8 mouse cellular contexts compared by ENCODE assay signal in the genomic region with DNA sequence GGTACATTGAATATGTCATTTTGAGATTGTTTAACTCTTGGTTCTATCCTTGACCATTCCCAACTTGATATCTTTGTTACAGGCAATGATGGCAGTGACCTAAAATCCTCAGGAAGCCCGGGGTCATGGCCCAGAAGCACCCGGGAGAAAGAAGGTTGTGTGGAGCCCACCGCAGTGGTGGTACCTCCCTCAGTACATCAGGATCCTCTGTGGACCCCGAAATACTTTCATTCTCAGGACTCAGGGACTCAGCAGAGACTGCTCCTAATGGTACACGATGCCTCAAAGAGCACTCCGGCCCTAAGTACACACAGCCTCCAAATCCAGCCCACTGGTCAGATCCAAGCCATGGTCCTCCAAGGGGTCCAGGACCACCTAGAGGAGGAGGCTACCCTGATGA. TPM values are rescaled to one million over a fixed set of nuclear protein-coding genes. Genes with fewer than 3 reads are reported as not detected.
DNase-seq lines count a peak whose midpoint lies in the region; ATAC-seq and TF ChIP-seq lines count a peak whose summit lies in the region.

No protein-coding gene starts in this region.

- H3K79me2 ChIP-seq in MEL (ENCODE audit: control insufficient read depth, insufficient read depth, low read length, poor library complexity): peaks cover 27% of the 10 kb centered on the region

- peak overlapping the region; percentile 92 for H3K9ac ChIP-seq in heart, embryonic 13.5 days
- peak overlapping the region; percentile 78 for H3K9ac ChIP-seq in MEL (ENCODE audit: control insufficient read depth, low read depth, low read length, poor library complexity, severe bottlenecking)
- peak overlapping the region; percentile 66; the same call in 1 of the 2 replicates for H3K9ac ChIP-seq in heart, postnatal 0 days (replicated peaks; ENCODE audit: low read depth, low read length)
- H3K9ac ChIP-seq in midbrain, embryonic 12.5 days (replicated peaks): peak overlapping the region; percentile 60

- TF ChIP-seq EP300 in MEL (IDR thresholded peaks at IDR 0.05; ENCODE audit: low read depth in 1 of 2, low read length in 2 of 2): no peak
- TF ChIP-seq EP300 in heart, postnatal 0 days (IDR thresholded peaks at IDR 0.05; ENCODE audit: low read depth): no peak

- no peaks in the 10 kb centered on the region for H3K9me3 ChIP-seq in heart, embryonic 13.5 days
- H3K9me3 ChIP-seq in MEL (replicated peaks; ENCODE audit: insufficient read depth, low read length): no peaks in the 10 kb centered on the region
- no peaks in the 10 kb centered on the region for H3K9me3 ChIP-seq in heart, postnatal 0 days (replicated peaks; ENCODE audit: control insufficient read depth, low read length)
- H3K9me3 ChIP-seq in midbrain, embryonic 12.5 days: no peaks in the 10 kb centered on the region

- H3K36me3 ChIP-seq in heart, embryonic 13.5 days: peaks cover 54% of the 10 kb centered on the region
- peaks cover 0 to 8% of the 10 kb centered on the region in 2 experiments; a peak in 2 of 4 replicates for H3K36me3 ChIP-seq in MEL (ENCODE audit: control insufficient read depth in 1 of 2, insufficient read depth in 2 of 2, low read length in 2 of 2)
- peaks cover 15% of the 10 kb centered on the region for H3K36me3 ChIP-seq in heart, postnatal 0 days (replicated peaks; ENCODE audit: control insufficient read depth, insufficient read depth, low read length)
- H3K36me3 ChIP-seq in midbrain, embryonic 12.5 days: peaks cover 36% of the 10 kb centered on the region

- no peaks in the 10 kb centered on the region for H3K27me3 ChIP-seq in heart, embryonic 13.5 days (replicated peaks)
- H3K27me3 ChIP-seq in MEL (ENCODE audit: control insufficient read depth in 1 of 2, insufficient read depth in 2 of 2, low read length in 2 of 2): no peaks in the 10 kb centered on the region
- no peaks in the 10 kb centered on the region for H3K27me3 ChIP-seq in heart, postnatal 0 days (ENCODE audit: control insufficient read depth, insufficient read depth, low read length)
- no peaks in the 10 kb centered on the region for H3K27me3 ChIP-seq in midbrain, embryonic 12.5 days

- TF ChIP-seq CTCF in MEL (IDR thresholded peaks at IDR 0.05 in 2 of 3, conservative IDR thresholded peaks at IDR 0.05 in 1 of 3; ENCODE audit: control insufficient read depth in 1 of 3, insufficient read depth in 1 of 3, low read depth in 2 of 3, low read length in 3 of 3, poor library complexity in 1 of 3, severe bottlenecking in 1 of 3): no peak
- no peak for TF ChIP-seq CTCF in heart, postnatal 0 days (IDR thresholded peaks at IDR 0.05; ENCODE audit: low read depth)

- DNase-seq in heart, postnatal 25 days (ENCODE audit: low spot score): no peak
- no peak for DNase-seq in MEL (ENCODE audit: low read depth, low spot score)
- no peak for DNase-seq in heart, postnatal 0 days (ENCODE audit: low spot score)
- DNase-seq in ovary, postnatal 10 days (ENCODE audit: low spot score): no peak
- DNase-seq in kidney, postnatal 36 days: no peak
- DNase-seq in adrenal gland, postnatal 10 days: no peak

- H3K27ac ChIP-seq in heart, embryonic 13.5 days (replicated peaks): peak overlapping the region; percentile 97
- H3K27ac ChIP-seq in MEL (ENCODE audit: control insufficient read depth, low read depth, low read length): peak overlapping the region; percentile 49
- H3K27ac ChIP-seq in heart, postnatal 0 days (ENCODE audit: low read depth): peak overlapping the region; percentile 23; the same call in 1 of the 2 replicates
- peak overlapping the region; percentile 95 for H3K27ac ChIP-seq in midbrain, embryonic 12.5 days (replicated peaks)

- 48% methylated on average over 6 of the region's 6 CpGs for WGBS in heart, embryonic 13.5 days
- 42% methylated on average over 6 of the region's 6 CpGs for WGBS in heart, postnatal 0 days
- WGBS in midbrain, embryonic 12.5 days: 67% methylated on average over 6 of the region's 6 CpGs

- no peak for ATAC-seq in heart, embryonic 13.5 days (ENCODE audit: extremely low read depth, insufficient number of reproducible peaks, low FRiP score, low TSS enrichment)
- ATAC-seq in heart, postnatal 0 days (ENCODE audit: insufficient read depth, low read depth): no peak
- no peak for ATAC-seq in midbrain, embryonic 12.5 days (ENCODE audit: low FRiP score, low read depth)

- no peak for TF ChIP-seq POLR2A in MEL (IDR thresholded peaks at IDR 0.05; ENCODE audit: control insufficient read depth in 1 of 2, insufficient read depth in 1 of 2, low read depth in 1 of 2, low read length in 2 of 2, poor library complexity in 1 of 2)

- H3K4me2 ChIP-seq in heart, embryonic 13.5 days: peak overlapping the region; percentile 78
- peak overlapping the region; percentile 80 for H3K4me2 ChIP-seq in heart, postnatal 0 days (ENCODE audit: low read depth, low read length)
- H3K4me2 ChIP-seq in midbrain, embryonic 12.5 days (replicated peaks): peak overlapping the region; percentile 86

- intact Hi-C loops in heart, postnatal 25 days (cut with DNase I): loop anchor here (2.0 kb wide), 1 partner anchor 15 kb away; the partner anchor contains the start of gene Ormdl2

- peaks cover 55% of the 10 kb centered on the region for H3K4me1 ChIP-seq in heart, embryonic 13.5 days
- peaks cover 5 to 12% of the 10 kb centered on the region in 2 experiments; a peak in 3 of 4 replicates for H3K4me1 ChIP-seq in MEL (ENCODE audit: control insufficient read depth in 1 of 2, insufficient read depth in 2 of 2, low read length in 2 of 2)
- peaks cover 39% of the 10 kb centered on the region for H3K4me1 ChIP-seq in heart, postnatal 0 days (ENCODE audit: control insufficient read depth, insufficient read depth)
- H3K4me1 ChIP-seq in midbrain, embryonic 12.5 days: peaks cover 60% of the 10 kb centered on the region

- H3K4me3 ChIP-seq in heart, embryonic 13.5 days: peak overlapping the region; percentile 77
- peak overlapping the region; percentile 69 to 86 for H3K4me3 ChIP-seq in MEL (ENCODE audit: control insufficient read depth in 1 of 2, insufficient read depth in 1 of 2, low read depth in 2 of 2, low read length in 2 of 2)
- H3K4me3 ChIP-seq in heart, postnatal 0 days (ENCODE audit: low read depth, low read length): peak overlapping the region; percentile 73
- H3K4me3 ChIP-seq in midbrain, embryonic 12.5 days: peak overlapping the region; percentile 73

- TF ChIP-seq RAD21 in MEL (IDR thresholded peaks at IDR 0.05; ENCODE audit: low read depth, low read length): no peak

RNA-seq across cellular contexts. Expression of gene Tmem198b, which starts 1.9 kb away (rescaled TPM):
- 18.7 and 19.0 TPM in 2 replicates for polyA plus RNA-seq in heart, embryonic 13.5 days (2015; fragmentation: Nextera tagmentation; extraction: Ambion mirVana)
- total RNA-seq in heart, postnatal 25 days (2021): 1 to 10 TPM; 5.8 to 6.4 TPM
- 2.2 and 3.1 TPM in 2 replicates for total RNA-seq in MEL (2012; rRNA removed)
- polyA plus RNA-seq in MEL (2012; ENCODE audit: insufficient read depth in 1 of 2, insufficient read length in 2 of 2, low read depth in 1 of 2, low replicate concordance in 2 of 2, missing spikeins in 1 of 2): 1 to 10 TPM in 1 of 2 experiments, not detected in 1; 8.6 TPM
- 17.9 and 24.4 TPM in 2 replicates for total RNA-seq in heart, postnatal 0 days (2014; rRNA removed; ENCODE audit: low replicate concordance)
- polyA plus RNA-seq in heart, postnatal 0 days (2015; fragmentation: Nextera tagmentation; extraction: Ambion mirVana): 11.1 and 11.6 TPM in 2 replicates
- 21.4 and 24.0 TPM in 2 replicates for polyA plus RNA-seq in midbrain, embryonic 12.5 days (2016; fragmentation: Nextera tagmentation; extraction: Ambion mirVana)
- 10 to 100 TPM; 11.0 to 14.1 TPM for total RNA-seq in adrenal gland, postnatal 10 days (2021)

RNA-seq across cellular contexts. Expression of gene Dnajc14, which starts 2.2 kb away (rescaled TPM):
- 35.3 and 38.8 TPM in 2 replicates for polyA plus RNA-seq in heart, embryonic 13.5 days (2015; fragmentation: Nextera tagmentation; extraction: Ambion mirVana)
- total RNA-seq in heart, postnatal 25 days (2021): 10 to 100 TPM; 31.8 to 38.2 TPM
- total RNA-seq in MEL (2012; rRNA removed): 22.2 and 27.7 TPM in 2 replicates
- polyA plus RNA-seq in MEL (2012; ENCODE audit: insufficient read depth in 1 of 2, insufficient read length in 2 of 2, low read depth in 1 of 2, low replicate concordance in 2 of 2, missing spikeins in 1 of 2): 10 to 100 TPM in 1 of 2 experiments, not detected in 1; 36.7 TPM
- total RNA-seq in heart, postnatal 0 days (2014; rRNA removed; ENCODE audit: low replicate concordance): 28.6 and 29.7 TPM in 2 replicates
- polyA plus RNA-seq in heart, postnatal 0 days (2015; fragmentation: Nextera tagmentation; extraction: Ambion mirVana): 27.6 and 29.8 TPM in 2 replicates
- 57.9 and 59.8 TPM in 2 replicates for polyA plus RNA-seq in midbrain, embryonic 12.5 days (2016; fragmentation: Nextera tagmentation; extraction: Ambion mirVana)
- total RNA-seq in adrenal gland, postnatal 10 days (2021): 10 to 100 TPM; 57.7 to 64.9 TPM

RNA-seq across cellular contexts. Expression of gene Sarnp, which starts 11.0 kb away (rescaled TPM):
- 164 and 175 TPM in 2 replicates for polyA plus RNA-seq in heart, embryonic 13.5 days (2015; fragmentation: Nextera tagmentation; extraction: Ambion mirVana)
- total RNA-seq in heart, postnatal 25 days (2021): 10 to 100 TPM; 38.7 to 44.0 TPM
- total RNA-seq in MEL (2012; rRNA removed): 100 and 103 TPM in 2 replicates
- polyA plus RNA-seq in MEL (2012; ENCODE audit: insufficient read depth in 1 of 2, insufficient read length in 2 of 2, low read depth in 1 of 2, low replicate concordance in 2 of 2, missing spikeins in 1 of 2): 1,000 to 10,000 TPM in 1 of 2 experiments, 100 to 1,000 TPM in 1; 189 to 1,007 TPM
- total RNA-seq in heart, postnatal 0 days (2014; rRNA removed; ENCODE audit: low replicate concordance): 19.4 and 20.0 TPM in 2 replicates
- 135 and 141 TPM in 2 replicates for polyA plus RNA-seq in heart, postnatal 0 days (2015; fragmentation: Nextera tagmentation; extraction: Ambion mirVana)
- 217 and 219 TPM in 2 replicates for polyA plus RNA-seq in midbrain, embryonic 12.5 days (2016; fragmentation: Nextera tagmentation; extraction: Ambion mirVana)
- 10 to 100 TPM; 52.0 to 55.0 TPM for total RNA-seq in adrenal gland, postnatal 10 days (2021)

RNA-seq across cellular contexts. Expression of gene Ormdl2, which starts 15.4 kb away (rescaled TPM):
- polyA plus RNA-seq in heart, embryonic 13.5 days (2015; fragmentation: Nextera tagmentation; extraction: Ambion mirVana): 47.2 and 50.0 TPM in 2 replicates
- 1 to 10 TPM; 7.6 to 9.2 TPM for total RNA-seq in heart, postnatal 25 days (2021)
- total RNA-seq in MEL (2012; rRNA removed): 90.7 and 100 TPM in 2 replicates
- polyA plus RNA-seq in MEL (2012; ENCODE audit: insufficient read depth in 1 of 2, insufficient read length in 2 of 2, low read depth in 1 of 2, low replicate concordance in 2 of 2, missing spikeins in 1 of 2): 100 to 1,000 TPM; 114 to 278 TPM
- 27.6 and 32.1 TPM in 2 replicates for total RNA-seq in heart, postnatal 0 days (2014; rRNA removed; ENCODE audit: low replicate concordance)
- polyA plus RNA-seq in heart, postnatal 0 days (2015; fragmentation: Nextera tagmentation; extraction: Ambion mirVana): 20.2 and 26.7 TPM in 2 replicates
- polyA plus RNA-seq in midbrain, embryonic 12.5 days (2016; fragmentation: Nextera tagmentation; extraction: Ambion mirVana): 38.5 and 41.7 TPM in 2 replicates
- 10 to 100 TPM; 28.3 to 30.2 TPM for total RNA-seq in adrenal gland, postnatal 10 days (2021)

RNA-seq across cellular contexts. Expression of gene Mmp19, which starts 15.4 kb away (rescaled TPM):
- polyA plus RNA-seq in heart, embryonic 13.5 days (2015; fragmentation: Nextera tagmentation; extraction: Ambion mirVana): 0.87 and 1.1 TPM in 2 replicates
- 1 to 10 TPM; 3.1 to 3.2 TPM for total RNA-seq in heart, postnatal 25 days (2021)
- total RNA-seq in MEL (2012; rRNA removed): 0.08 and 0.10 TPM in 2 replicates
- polyA plus RNA-seq in MEL (2012; ENCODE audit: insufficient read depth in 1 of 2, insufficient read length in 2 of 2, low read depth in 1 of 2, low replicate concordance in 2 of 2, missing spikeins in 1 of 2): under 1 TPM in 1 of 2 experiments, not detected in 1; 0.36 TPM
- total RNA-seq in heart, postnatal 0 days (2014; rRNA removed; ENCODE audit: low replicate concordance): 5.1 and 9.0 TPM in 2 replicates
- polyA plus RNA-seq in heart, postnatal 0 days (2015; fragmentation: Nextera tagmentation; extraction: Ambion mirVana): 1.00 and 1.5 TPM in 2 replicates
- polyA plus RNA-seq in midbrain, embryonic 12.5 days (2016; fragmentation: Nextera tagmentation; extraction: Ambion mirVana): 0.61 and 0.97 TPM in 2 replicates
- total RNA-seq in adrenal gland, postnatal 10 days (2021): 10 to 100 TPM; 22.1 to 23.9 TPM

Comparison
In these comparisons a context has a peak if more than half of its experiments do, and no peak if none do; other contexts are left out.
1. H3K27ac ChIP-seq: peak in every context shown above with its lines; median percentile 97 in heart, embryonic 13.5 days; 95 in midbrain, embryonic 12.5 days; 49 in MEL; 23 in heart, postnatal 0 days.